15 mouse cellular contexts compared by ENCODE assay signal in genomic region chr13:37609085-37609484, GRCm38 (mm10).
"Had no signal": no experiment of that assay in that cellular context is flagged by ENCODE, and none has a peak within 500 bp of the region (broad histone marks: within the 10 kb centered on the region; RNA-seq: fewer than 3 reads in every experiment).

No protein-coding gene starts in this region.

- H3K9ac ChIP-seq: limb, embryonic 13.5 days; liver, embryonic 15.5 days; midbrain, embryonic 12.5 days had no signal

- H3K36me3 ChIP-seq: limb, embryonic 13.5 days; liver, embryonic 15.5 days; midbrain, embryonic 12.5 days had no signal

- ATAC-seq: hindbrain, postnatal 0 days; midbrain, embryonic 16.5 days had no signal

- H3K27me3 ChIP-seq: limb, embryonic 13.5 days; liver, embryonic 15.5 days; midbrain, embryonic 12.5 days had no signal

- H3K9me3 ChIP-seq: limb, embryonic 13.5 days; liver, embryonic 15.5 days; midbrain, embryonic 12.5 days had no signal

- H3K4me3 ChIP-seq: left cerebral cortex, adult 2 months; limb, embryonic 13.5 days; liver, embryonic 15.5 days; megakaryocyte, embryonic 14.5 days; midbrain, embryonic 12.5 days had no signal

- DNase-seq: kidney, adult 18-20 months; kidney, postnatal 10 days; left cerebral cortex, postnatal 4 days; lung, adult 2 months; thymus, adult 18-20 months; thymus, postnatal 14 days had no signal

- H3K27ac ChIP-seq: hindbrain, postnatal 0 days; left cerebral cortex, adult 2 months; limb, embryonic 13.5 days; liver, embryonic 15.5 days; macrophage; midbrain, embryonic 12.5 days; stomach, postnatal 0 days had no signal

- H3K4me2 ChIP-seq: limb, embryonic 13.5 days; liver, embryonic 15.5 days; midbrain, embryonic 12.5 days had no signal

- H3K4me1 ChIP-seq: limb, embryonic 13.5 days; liver, embryonic 15.5 days; midbrain, embryonic 12.5 days had no signal
